Mouse (Mus musculus): ENCODE measurements around the gene Ptbp2.

Gene Ptbp2

DNA sequence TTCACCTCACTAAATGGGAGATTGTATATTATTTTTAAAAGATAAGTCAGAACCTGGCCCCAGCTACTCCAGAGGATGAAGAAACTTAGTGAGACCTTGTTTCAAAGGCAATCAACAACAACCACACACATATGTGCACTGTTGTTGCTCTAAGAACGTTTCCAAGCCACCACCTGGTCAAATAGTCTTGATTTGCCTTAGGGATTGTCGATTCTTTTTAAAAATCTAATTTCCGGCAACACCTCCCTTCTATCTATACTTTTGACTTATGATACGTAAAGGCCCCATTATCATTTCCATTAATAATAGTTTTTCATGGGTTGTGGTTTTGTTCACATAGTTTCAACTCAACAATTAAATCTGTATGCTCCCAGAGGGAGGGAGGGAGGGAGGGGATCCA lies at the start of gene Ptbp2:
Ptbp2 (minus strand) TSS at position 101 of the 400 bp plus-strand sequence.
- 87% methylated on average over 4 of the region's 4 CpGs for WGBS

DNA sequence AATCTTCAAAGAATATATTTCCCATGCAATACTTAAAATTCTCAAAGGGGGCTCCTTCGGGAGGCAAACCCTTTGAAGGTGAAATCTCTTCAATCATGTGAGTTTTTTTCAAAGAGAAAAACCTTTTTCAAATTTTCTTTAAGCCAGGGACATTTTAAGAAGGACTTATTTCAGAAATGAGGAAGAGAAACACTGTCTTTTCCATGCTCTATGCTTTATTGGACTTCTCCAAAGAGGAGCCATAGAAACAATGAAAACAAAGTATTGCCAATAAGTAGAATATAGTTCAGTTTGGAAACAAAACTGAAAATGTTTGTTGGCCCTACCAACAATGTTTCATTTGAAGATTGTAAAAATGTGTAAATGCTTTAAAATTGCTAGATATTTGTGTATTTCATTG lies 30.4 kb upstream of the Ptbp2 start:
- WGBS, result 71% methylated on average over 1 of the region's 1 CpGs

DNA sequence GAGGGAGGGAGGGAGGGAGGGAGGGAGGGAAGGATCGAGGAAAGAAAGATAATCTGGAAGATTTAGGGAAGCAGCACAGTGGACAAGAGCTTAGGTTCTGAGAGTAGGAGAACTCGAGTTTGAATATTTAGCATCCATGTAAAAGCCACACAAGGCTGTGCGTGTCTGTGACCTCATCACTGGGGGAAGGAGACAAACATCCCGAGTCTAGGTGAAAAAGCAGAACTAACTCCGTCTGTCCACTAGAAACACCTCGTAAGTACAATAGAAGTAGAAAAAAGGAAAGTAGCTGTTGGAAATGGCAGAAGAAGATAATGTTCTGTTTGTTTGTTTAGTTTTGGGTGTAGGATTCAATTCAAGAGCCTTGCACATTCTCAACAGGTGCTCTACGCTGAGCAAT lies 21.9 kb upstream of the Ptbp2 start:
- 84% methylated on average over 7 of the region's 7 CpGs for WGBS

DNA sequence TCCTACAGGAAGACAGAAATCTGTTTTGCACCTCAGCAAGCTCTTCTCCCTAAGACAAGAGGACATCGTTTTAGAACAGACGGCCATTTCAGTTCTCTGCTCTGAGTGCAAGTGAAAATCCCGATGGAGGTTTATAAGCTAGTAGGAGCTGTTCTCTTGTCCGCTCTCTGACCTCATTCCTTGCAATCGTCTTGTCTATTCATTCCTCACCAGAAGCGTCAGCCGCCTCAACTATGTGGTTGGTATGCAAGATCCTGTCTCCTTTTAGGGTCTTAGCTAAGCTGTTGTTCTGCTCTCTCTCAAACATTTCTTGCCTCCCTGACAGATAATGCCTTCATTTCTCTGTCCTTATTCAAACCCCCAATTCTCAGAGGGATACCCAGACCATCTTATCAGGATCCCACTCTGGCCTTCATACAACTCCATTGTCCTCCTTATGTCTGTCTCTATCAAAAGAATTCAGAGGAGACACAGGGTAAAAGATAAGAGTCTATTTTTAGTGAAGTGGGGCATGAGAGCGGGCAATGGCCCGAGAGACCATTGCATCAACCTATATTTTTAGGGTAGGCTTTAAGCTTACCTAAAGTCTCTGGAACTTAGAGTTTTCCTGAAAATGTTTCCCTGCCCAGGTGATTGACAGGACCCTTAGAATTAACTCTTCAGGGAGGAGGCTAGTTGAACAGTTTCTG lies 10.6 kb upstream of the Ptbp2 start:
- 84% methylated on average over 9 of the region's 9 CpGs for WGBS

DNA sequence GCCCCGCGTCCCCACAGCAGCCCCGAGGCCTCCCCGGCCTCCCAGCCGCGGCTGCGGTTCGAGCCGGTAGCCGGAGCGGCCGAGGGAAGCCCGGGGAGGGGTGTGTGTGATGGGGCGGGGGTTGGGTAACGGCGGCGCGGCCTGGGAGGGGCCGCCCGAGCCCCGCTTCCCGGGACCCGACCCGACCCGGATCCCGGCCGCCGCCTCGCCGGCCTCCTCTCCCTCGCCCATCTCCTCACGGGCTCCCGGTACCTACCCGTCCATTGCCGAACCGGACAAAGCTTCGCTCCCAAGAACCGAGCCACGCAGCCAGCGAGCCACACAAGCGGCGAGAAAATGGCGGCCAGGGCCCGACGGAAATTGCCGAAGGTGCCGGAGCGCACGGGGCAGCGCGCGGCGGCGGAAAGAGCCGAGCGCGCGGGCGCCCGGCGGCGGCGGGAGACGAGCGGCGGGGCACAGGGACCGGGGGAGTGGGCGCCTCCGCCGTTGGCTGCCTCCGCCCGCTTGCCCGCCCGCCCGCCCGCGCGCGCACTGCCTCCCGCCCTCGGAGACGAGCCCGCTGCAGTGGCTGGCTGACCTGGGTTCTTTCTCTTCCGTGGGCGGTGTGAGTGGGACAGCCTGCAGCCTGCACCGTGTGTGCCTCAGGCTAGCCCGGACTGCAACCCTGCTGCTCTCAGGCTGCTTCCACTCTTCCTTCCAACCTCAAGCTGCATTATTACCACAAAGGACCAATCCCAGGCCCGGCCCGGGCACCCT lies 1.1 kb downstream of the Ptbp2 start:
- under 1% methylated on average over 80 of the region's 89 CpGs for WGBS

DNA sequence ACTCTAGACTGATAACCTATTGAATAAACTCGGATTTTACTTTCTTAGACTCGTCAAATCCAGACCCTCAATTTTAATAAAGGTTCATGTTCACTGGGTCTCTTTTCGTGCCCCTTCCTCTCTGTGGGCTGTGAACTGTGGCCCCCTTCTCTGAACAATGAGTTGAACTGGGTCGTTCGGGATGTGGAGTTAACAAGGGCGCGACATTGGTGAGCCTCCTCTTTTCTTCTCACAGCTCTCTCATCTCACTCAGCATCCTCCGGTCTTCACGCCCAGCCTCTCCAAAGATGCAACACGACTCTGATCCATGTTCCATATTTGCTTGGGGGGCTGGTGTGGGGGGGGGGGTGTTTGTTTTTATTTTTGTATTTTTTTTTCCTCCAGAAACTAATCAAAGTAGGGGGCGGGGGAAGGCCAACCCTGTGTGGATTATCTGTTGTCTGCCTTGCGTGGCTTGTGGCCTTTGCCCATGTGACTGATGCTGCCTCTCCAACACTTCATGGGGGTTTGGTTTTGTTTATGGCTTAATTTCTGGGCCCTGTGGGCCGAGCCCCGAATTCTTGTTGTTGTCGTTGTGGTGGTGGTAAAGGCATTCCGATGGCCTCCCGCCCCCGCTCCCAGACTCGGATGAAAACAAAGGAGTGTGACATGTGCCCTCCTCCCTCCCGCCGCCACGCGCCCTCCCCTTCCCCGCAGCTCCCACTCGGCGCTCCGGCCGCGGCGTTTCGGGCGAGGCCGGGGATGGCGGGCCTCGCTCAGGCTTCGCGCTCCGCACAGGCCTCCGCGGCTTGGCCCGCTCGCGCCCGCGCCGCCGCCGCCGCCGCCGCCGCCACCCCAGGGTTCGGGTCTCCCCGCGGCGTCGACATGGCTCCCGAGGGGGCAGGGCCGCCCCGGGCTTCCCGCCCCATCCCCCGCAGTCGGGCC lies 2.0 kb downstream of the Ptbp2 start:
- under 1% methylated on average over 57 of the region's 63 CpGs for WGBS

DNA sequence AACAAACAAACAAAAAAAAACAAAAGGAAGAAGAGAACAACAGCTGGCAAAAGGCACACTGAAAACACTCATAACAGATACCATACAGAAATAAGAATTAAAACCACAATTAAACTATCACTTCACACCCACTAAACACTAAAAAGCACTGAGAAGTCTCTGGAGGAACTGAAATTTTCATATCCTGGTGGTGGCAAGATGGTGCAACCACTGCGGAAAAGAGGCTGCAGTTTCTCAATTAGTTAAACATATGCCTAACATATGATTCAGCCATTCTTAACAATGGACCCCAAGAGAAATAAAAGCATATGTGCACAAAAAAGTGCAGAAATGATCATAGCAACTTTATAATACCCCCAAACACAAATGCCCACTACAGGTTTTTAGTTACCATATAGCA lies 5.0 kb downstream of the Ptbp2 start:
- WGBS, result 49% methylated on average over 1 of the region's 1 CpGs

DNA sequence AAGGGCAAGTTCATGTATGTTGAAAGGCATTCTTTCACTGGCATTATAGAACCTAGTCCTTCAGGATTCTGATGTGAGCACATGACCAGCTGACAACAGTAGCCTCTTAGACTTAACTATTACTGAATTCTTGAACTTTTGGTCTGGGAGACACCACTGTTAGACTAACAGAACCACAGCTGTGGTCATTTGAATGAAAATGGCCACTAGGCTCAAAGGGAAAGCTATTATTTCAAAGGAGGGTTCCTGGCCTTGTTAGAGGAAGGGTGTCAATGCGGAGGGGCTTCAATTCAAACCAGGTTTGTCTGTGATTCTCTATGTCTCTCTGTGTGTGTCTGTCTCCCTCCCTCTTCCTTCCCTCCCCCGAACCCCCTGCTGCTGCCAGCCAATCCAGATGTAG lies 5.8 kb downstream of the Ptbp2 start:
- 63% methylated on average over 2 of the region's 2 CpGs for WGBS

DNA sequence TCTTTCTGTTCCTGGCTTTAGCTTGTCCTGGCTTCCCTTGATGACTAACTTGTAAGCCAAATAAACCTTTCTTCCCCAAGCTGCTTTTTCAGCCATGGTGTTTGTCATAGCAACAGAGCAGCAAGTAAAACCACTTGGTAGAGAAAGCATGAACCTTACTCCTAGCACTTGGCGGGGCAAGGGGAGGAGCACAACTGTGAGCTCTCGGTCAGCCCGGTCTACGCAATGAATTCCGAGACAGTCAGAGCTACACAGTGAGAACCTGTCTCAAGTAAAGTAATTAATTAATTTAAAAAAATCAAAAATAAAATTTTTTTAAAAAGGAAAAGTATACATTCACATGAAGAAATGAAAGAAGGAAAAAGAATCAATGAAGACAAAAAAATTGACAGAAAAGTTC lies 8.1 kb downstream of the Ptbp2 start:
- WGBS, result 82% methylated on average over 5 of the region's 5 CpGs

DNA sequence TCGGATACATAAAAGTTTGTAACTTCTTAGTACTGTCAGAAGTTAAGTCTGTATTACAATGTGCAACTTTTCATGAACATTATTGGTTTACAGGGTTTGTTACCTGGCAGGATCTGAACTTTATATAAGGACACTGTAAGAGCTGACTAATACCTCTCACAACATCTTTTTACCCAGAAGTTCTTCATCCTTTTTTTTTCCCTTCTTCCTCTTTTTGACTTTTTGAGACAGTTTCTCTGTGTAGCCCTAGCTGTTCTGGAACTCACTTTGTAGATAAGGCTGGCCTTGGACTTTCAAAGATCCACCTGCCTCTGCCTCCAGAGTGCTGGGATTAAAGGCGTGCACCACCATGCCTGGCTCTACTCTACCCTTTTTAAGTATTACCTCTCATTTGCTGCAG lies 11.5 kb downstream of the Ptbp2 start:
- 72% methylated on average over 2 of the region's 2 CpGs for WGBS

DNA sequence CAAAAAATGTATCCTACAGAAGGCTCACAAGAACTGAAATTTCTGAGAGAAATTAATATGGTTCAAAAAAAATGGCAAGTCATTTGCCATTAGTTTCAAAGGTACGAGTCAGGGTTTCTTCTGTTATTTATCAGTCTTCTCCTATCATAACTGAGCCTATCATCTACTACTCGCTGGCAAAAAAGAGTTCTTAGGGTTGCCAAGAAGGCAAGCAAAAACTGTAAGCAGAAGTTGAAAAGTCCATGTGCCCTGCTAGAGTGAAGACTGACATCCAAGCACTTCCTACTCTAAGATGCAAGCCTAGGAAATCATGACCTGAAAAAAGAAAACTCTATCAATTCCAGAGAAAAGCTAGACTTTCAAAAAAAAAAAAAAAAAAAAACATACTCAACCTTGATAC lies 20.5 kb downstream of the Ptbp2 start:
- 74% methylated on average over 2 of the region's 2 CpGs for WGBS

DNA sequence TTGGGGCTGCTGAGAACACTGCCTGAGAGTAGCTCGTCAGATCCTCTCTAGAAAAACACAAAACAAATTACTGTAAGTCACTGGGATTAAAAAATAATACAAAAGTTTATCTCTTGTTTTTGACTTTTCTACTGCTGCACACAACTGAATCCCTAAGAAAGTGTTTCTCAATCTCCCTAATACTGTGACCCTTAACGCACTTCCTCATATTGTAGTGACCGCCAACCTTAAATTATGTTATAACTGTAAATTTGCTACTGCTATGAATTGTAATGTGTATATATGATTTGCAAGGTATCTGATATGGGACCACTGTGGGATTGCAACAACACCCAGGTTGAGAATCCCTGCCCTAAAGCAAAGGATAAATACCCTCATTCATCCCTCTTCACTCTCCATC lies 22.5 kb downstream of the Ptbp2 start:
- WGBS, result 92% methylated on average over 3 of the region's 3 CpGs

DNA sequence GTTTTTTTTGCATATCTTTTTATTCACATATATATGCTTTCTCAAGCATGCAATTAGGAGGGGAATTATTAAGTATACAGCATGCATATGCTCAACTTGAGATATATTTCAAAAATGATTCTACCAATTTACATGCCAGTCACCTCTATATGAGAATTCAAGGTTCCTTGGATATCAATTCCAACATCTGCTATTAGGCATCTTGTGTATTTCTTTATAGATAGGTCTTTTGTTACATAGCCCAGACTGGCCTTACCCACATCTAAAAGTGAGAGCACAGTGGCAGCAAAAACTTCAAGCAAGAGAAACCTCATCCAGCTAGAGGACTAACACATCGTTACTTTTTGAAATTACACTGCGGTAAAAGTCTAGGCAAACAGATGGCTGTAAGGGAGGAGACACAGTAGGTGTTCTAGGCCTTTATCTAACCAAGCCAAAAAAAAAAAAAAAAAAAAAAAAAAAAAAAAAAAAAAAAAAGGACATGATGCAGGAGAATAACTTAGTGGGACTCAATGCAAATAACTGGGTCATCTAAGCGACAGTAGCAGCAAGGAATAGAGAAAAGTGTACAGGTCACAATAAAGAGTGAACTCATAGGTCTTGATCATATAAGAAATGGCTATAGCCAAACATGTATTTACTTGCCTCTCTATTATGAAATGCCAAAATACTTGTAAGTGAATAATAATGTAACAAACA lies 34.6 kb downstream of the Ptbp2 start:
- 38% methylated on average over 3 of the region's 3 CpGs for WGBS

DNA sequence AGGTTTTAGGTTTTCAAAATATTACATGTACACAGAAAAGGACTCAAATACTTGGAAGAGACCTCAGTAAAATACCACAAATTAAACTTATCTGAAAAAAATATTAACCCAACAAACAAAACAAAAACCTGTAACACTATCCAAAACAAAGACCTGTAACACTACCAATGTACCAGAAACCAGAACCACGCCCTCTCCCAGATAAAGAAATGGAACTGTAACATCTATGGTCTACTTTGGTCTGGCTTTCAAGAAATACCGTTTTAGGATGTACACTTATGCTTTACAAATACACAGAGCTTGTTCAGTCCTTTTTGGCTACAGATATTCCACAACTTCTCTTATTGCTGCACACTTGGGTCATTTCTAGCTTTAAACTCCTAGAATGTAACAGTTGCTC lies 35.1 kb downstream of the Ptbp2 start:
- WGBS, result 79% methylated on average over 2 of the region's 2 CpGs

DNA sequence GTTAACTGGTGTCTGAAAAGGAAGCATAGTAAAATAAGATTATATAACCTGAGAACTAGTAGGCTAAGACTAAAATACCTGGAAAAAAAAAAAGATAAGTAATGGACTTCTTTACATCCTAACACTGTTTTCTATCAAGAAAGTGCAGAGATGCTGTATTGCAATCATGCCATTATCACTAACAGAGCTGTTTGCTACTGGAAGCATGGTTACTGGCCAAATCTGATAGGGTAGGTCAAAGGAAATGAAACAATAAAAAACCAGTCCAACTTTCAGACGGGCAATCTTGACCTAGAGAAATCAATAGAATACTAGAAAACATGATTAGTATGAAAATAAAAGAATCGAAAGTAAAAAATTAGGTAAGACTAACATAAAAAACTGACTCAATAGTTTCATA lies 37.6 kb downstream of the Ptbp2 start:
- 76% methylated on average over 2 of the region's 2 CpGs for WGBS

DNA sequence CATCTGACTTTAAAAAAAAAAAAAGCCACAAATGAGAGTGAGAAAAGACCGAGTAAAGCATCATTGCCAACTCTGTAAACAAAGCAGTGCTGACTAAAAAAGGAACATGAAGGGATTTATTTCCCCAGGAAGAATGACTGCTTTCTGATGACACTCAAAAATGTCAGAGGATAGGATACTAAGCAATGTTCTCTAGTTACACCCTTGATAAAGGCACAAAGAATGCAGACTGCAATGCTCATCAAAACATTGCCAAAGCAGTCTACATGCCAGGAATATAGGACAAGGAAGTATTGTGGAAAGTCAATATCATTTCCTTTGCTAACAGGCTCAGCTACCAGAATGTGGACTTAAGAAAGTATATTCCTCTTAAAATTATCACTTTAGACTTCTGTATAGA lies 38.5 kb downstream of the Ptbp2 start:
- 19% methylated on average over 1 of the region's 1 CpGs for whole genome bisulfite sequencing

DNA sequence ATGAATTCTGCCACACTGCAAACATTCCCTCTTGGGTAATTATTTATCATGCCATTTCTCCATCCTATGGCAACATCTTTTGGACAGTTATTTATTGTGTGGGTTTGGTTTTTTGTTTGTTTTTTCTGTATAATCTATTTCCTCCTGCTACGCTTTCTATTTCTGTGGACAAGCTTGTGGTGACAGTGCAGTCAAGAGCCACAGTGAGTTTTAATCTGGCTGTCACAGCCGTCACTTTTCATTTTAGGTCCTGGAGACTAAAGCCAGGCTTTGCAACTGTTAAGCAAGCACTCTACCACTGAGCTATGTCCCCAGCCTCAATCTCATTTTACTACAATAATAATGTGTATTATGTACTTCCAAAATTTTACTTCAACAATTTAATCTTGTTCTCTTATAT lies 54.4 kb downstream of the Ptbp2 start:
- 79% methylated on average over 2 of the region's 2 CpGs for WGBS

DNA sequence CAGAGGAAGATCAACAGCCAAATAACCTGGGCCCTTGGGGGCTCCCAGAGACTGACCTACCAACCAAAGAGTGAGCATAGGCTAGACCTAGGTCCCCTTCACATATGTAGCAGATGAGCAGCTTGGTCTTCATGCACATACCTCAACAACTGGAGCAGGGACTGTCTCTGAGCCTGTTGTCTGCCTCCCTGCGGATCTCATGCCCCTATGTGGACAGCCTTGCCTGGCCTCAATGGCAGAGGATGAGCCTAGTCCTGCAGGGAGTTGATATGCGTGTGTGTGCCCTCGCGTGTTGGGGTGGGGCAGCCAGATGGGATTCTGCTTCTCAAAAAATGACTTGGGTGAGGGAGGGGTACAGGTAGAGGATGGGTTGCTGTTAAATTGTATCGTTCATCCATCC lies 72.2 kb downstream of the Ptbp2 start:
- 97% methylated on average over 5 of the region's 5 CpGs for WGBS

DNA sequence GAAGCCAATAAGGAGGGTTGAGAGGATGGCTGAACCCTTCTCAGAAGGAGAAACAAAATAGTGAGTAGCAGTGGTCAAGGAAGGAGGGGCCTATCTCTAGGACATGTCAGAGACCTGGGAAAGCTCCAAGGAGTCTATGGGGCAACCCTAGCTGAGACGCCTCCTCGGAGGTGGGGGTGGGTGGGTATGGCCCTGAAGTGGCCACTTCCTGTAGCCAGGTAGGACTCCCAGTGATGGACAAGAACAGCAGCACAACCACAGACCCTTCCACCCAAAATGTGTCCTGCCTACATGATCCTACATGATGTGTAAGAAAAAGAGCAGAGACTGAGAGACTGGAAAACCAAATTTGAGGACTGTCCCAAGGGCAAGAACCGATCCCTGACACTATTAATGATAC lies 72.8 kb downstream of the Ptbp2 start:
- 98% methylated on average over 3 of the region's 3 CpGs for WGBS

DNA sequence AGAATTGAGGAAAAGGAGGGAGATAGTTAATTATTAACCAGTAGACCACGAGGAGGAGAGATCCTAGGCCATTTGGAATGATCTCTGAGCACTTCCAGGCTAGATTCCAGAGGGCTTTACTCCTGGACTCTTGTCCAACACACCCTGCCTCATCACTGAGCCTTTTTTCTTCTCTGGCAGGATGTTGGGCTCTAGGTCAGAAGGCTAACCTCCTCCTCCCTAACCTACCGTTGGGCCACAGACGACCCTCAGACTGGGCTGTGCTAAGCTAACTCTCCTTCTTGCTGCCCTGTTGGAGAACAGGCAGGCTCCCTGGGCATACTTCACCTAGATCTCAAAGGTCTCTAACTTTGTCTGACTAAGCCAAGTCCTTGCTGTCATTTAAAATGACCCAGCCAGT lies 82.8 kb downstream of the Ptbp2 start:
- WGBS, result 69% methylated on average over 3 of the region's 3 CpGs

DNA sequence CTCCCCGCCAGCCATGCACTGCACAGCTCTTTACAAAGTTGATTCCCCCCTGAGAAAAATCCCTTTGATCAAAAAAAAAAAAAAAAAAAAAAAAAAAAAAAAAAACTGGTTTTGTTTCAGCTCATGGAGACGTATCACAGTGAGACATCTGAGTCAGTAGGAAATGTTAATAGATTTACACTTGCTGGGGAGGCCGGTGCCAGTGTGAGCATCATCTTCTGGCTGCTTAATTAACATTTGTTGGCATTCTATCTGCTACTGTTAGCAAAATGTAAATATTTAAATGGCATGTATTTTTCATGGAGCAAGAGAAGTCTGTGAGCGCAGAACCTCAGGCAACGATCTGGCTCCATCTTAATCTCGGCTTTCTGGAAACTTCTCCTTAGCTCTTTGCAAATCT lies 99.5 kb downstream of the Ptbp2 start:
- 49% methylated on average over 6 of the region's 6 CpGs for WGBS

Data from cerebral cortex, adult 2 months (tissue).